Comparison of ENCODE assay signal across 9 mouse cellular contexts in genomic region chr17:87478569-87478968, GRCm38 (mm10). TPM values are rescaled to one million over a fixed set of nuclear protein-coding genes. Genes with fewer than 3 reads are reported as not detected.
DNase-seq lines count a peak whose midpoint lies in the region; ATAC-seq lines count a peak whose summit lies in the region.
"Had no signal": no experiment of that assay in that cellular context is flagged by ENCODE, and none has a peak within 500 bp of the region (broad histone marks: within the 10 kb centered on the region; RNA-seq: fewer than 3 reads in every experiment).

No protein-coding gene starts in this region.

- H3K27ac ChIP-seq in forebrain, embryonic 12.5 days: 0 out of 2 replicates have a peak overlapping the region, but pooled peaks have one; percentile 26
- H3K27ac ChIP-seq in forebrain, embryonic 10.5 days: no peak overlapping the region
- H3K27ac ChIP-seq in lung, embryonic 16.5 days (ENCODE audit: low read length): peak overlapping the region; percentile 21; the same call in 1 of the 2 replicates
- peak overlapping the region; percentile 66 for H3K27ac ChIP-seq in neural tube, embryonic 13.5 days (replicated peaks)
- no peak overlapping the region for H3K27ac ChIP-seq in kidney, embryonic 14.5 days (ENCODE audit: low read depth, low read length)

- H3K4me2 ChIP-seq in forebrain, embryonic 12.5 days: no peak overlapping the region
- no peak overlapping the region for H3K4me2 ChIP-seq in lung, embryonic 16.5 days (ENCODE audit: low read depth, low read length)
- no peak overlapping the region for H3K4me2 ChIP-seq in neural tube, embryonic 13.5 days
- H3K4me2 ChIP-seq in kidney, embryonic 14.5 days (replicated peaks; ENCODE audit: low read depth, low read length): no peak overlapping the region

- DNase-seq in forebrain, embryonic 10.5 days (ENCODE audit: extremely low spot score, low spot score): no peak
- DNase-seq in lung, postnatal 36 days: no peak
- peak; percentile 32 to 53 for DNase-seq in gastrocnemius, adult 8-10 months (ENCODE audit: low spot score in 2 of 2)
- DNase-seq in thymus, postnatal 0 days (ENCODE audit: low spot score): no peak

- no peak; the same call in 1 of the 2 replicates for ATAC-seq in forebrain, embryonic 12.5 days (ENCODE audit: low FRiP score)
- peak; percentile 55 for ATAC-seq in lung, embryonic 16.5 days (ENCODE audit: low read depth)
- ATAC-seq in neural tube, embryonic 13.5 days (ENCODE audit: low read depth): peak; percentile 52; the same call in 1 of the 2 replicates
- ATAC-seq in kidney, embryonic 14.5 days (ENCODE audit: low FRiP score, low TSS enrichment): no peak

- H3K9ac ChIP-seq in forebrain, embryonic 12.5 days: no peak overlapping the region
- H3K9ac ChIP-seq in lung, embryonic 16.5 days (ENCODE audit: low read length): no peak overlapping the region
- no peak overlapping the region for H3K9ac ChIP-seq in neural tube, embryonic 13.5 days
- no peak overlapping the region for H3K9ac ChIP-seq in kidney, embryonic 14.5 days (ENCODE audit: low read depth, low read length)

- peaks cover 17% of the 10 kb centered on the region for H3K4me1 ChIP-seq in forebrain, embryonic 12.5 days
- peaks cover 17% of the 10 kb centered on the region for H3K4me1 ChIP-seq in forebrain, embryonic 10.5 days
- H3K4me1 ChIP-seq in lung, embryonic 16.5 days (replicated peaks; ENCODE audit: control insufficient read depth, insufficient read depth, low read length): peaks cover 28% of the 10 kb centered on the region
- peaks cover 37% of the 10 kb centered on the region for H3K4me1 ChIP-seq in neural tube, embryonic 13.5 days (replicated peaks)
- peaks cover 14% of the 10 kb centered on the region for H3K4me1 ChIP-seq in kidney, embryonic 14.5 days (ENCODE audit: control insufficient read depth, insufficient read depth, low read length)

- H3K36me3 ChIP-seq in forebrain, embryonic 12.5 days (replicated peaks): no peaks in the 10 kb centered on the region
- no peaks in the 10 kb centered on the region for H3K36me3 ChIP-seq in forebrain, embryonic 10.5 days (replicated peaks)
- no peaks in the 10 kb centered on the region for H3K36me3 ChIP-seq in lung, embryonic 16.5 days (ENCODE audit: control insufficient read depth, insufficient read depth, low read length)
- no peaks in the 10 kb centered on the region for H3K36me3 ChIP-seq in neural tube, embryonic 13.5 days
- H3K36me3 ChIP-seq in kidney, embryonic 14.5 days (ENCODE audit: control insufficient read depth, insufficient read depth, low read length): no peaks in the 10 kb centered on the region

- peaks cover 13% of the 10 kb centered on the region for H3K27me3 ChIP-seq in forebrain, embryonic 12.5 days
- peaks cover 26% of the 10 kb centered on the region for H3K27me3 ChIP-seq in forebrain, embryonic 10.5 days (ENCODE audit: poor library complexity, severe bottlenecking)
- H3K27me3 ChIP-seq in lung, embryonic 16.5 days (ENCODE audit: control insufficient read depth, insufficient read depth, low read depth, low read length): no peaks in the 10 kb centered on the region
- 0 out of 2 replicates have a peak, but pooled peaks cover 2% of the 10 kb centered on the region for H3K27me3 ChIP-seq in neural tube, embryonic 13.5 days
- no peaks in the 10 kb centered on the region for H3K27me3 ChIP-seq in kidney, embryonic 14.5 days (ENCODE audit: control insufficient read depth, insufficient read depth, low read length)

- no peak overlapping the region for H3K4me3 ChIP-seq in forebrain, embryonic 12.5 days (replicated peaks)
- H3K4me3 ChIP-seq in forebrain, embryonic 10.5 days: no peak overlapping the region
- no peak overlapping the region for H3K4me3 ChIP-seq in lung, embryonic 16.5 days (ENCODE audit: low read length)
- H3K4me3 ChIP-seq in neural tube, embryonic 13.5 days: no peak overlapping the region
- H3K4me3 ChIP-seq in kidney, embryonic 14.5 days (ENCODE audit: low read length): no peak overlapping the region

- 77% methylated on average over 9 of the region's 9 CpGs for WGBS in forebrain, embryonic 12.5 days
- 82% methylated on average over 9 of the region's 9 CpGs for WGBS in forebrain, embryonic 10.5 days
- 66% methylated on average over 9 of the region's 9 CpGs for WGBS in lung, embryonic 16.5 days
- 45% methylated on average over 9 of the region's 9 CpGs for WGBS in neural tube, embryonic 13.5 days
- 78% methylated on average over 9 of the region's 9 CpGs for WGBS in kidney, embryonic 14.5 days

- H3K9me3 ChIP-seq in forebrain, embryonic 12.5 days: no peaks in the 10 kb centered on the region
- no peaks in the 10 kb centered on the region for H3K9me3 ChIP-seq in forebrain, embryonic 10.5 days
- H3K9me3 ChIP-seq in lung, embryonic 16.5 days (ENCODE audit: control insufficient read depth, low read length): no peaks in the 10 kb centered on the region
- no peaks in the 10 kb centered on the region for H3K9me3 ChIP-seq in neural tube, embryonic 13.5 days
- no peaks in the 10 kb centered on the region for H3K9me3 ChIP-seq in kidney, embryonic 14.5 days (ENCODE audit: control insufficient read depth, low read length)

RNA-seq across cellular contexts. Expression of gene Calm2, which starts 31.8 kb away (rescaled TPM):
- 1,267 and 1,277 TPM in 2 replicates for polyA plus RNA-seq in forebrain, embryonic 12.5 days (2016; fragmentation: Nextera tagmentation; extraction: Ambion mirVana)
- polyA plus RNA-seq in forebrain, embryonic 10.5 days (2016; fragmentation: Nextera tagmentation; extraction: Ambion mirVana): 1,161 and 1,233 TPM in 2 replicates
- polyA plus RNA-seq in lung, embryonic 16.5 days (2015; fragmentation: Nextera tagmentation; extraction: Ambion mirVana): 1,010 and 1,035 TPM in 2 replicates
- 100 to 1,000 TPM; 155 to 194 (median 178) TPM for total RNA-seq in gastrocnemius, adult 8-10 months (2022)
- 2,810 and 2,954 TPM in 2 replicates for polyA plus RNA-seq in neural tube, embryonic 13.5 days (2015; fragmentation: Nextera tagmentation; extraction: Ambion mirVana)
- 1,015 and 1,361 TPM in 2 replicates for polyA plus RNA-seq in kidney, embryonic 14.5 days (2014; fragmentation: Nextera tagmentation; extraction: Ambion mirVana)
- 943 and 956 TPM in 2 replicates for polyA plus RNA-seq in thymus, postnatal 0 days (2015; fragmentation: Nextera tagmentation; extraction: Ambion mirVana)

RNA-seq across cellular contexts. Expression of gene Stpg4, which starts 51.0 kb away (rescaled TPM):
- polyA plus RNA-seq in forebrain, embryonic 12.5 days (2016; fragmentation: Nextera tagmentation; extraction: Ambion mirVana): not detected in 2 replicates
- polyA plus RNA-seq in forebrain, embryonic 10.5 days (2016; fragmentation: Nextera tagmentation; extraction: Ambion mirVana): not detected in 2 replicates
- not detected in 2 replicates for polyA plus RNA-seq in lung, embryonic 16.5 days (2015; fragmentation: Nextera tagmentation; extraction: Ambion mirVana)
- not detected for total RNA-seq in gastrocnemius, adult 8-10 months (2022)
- 0.78 TPM in 1 of 2 replicates, not detected in the other for polyA plus RNA-seq in neural tube, embryonic 13.5 days (2015; fragmentation: Nextera tagmentation; extraction: Ambion mirVana)
- 0.51 TPM in 1 of 2 replicates, not detected in the other for polyA plus RNA-seq in kidney, embryonic 14.5 days (2014; fragmentation: Nextera tagmentation; extraction: Ambion mirVana)
- polyA plus RNA-seq in thymus, postnatal 0 days (2015; fragmentation: Nextera tagmentation; extraction: Ambion mirVana): 0.23 TPM in 2 replicates
- polyA plus RNA-seq: C2C12 had no signal

Comparison
In these comparisons a context has a peak if more than half of its experiments do, and no peak if none do; other contexts are left out.
1. H3K27ac ChIP-seq: peak in forebrain, embryonic 12.5 days (single experiment), lung, embryonic 16.5 days (single experiment) and neural tube, embryonic 13.5 days (single experiment); none in forebrain, embryonic 10.5 days (single experiment) and kidney, embryonic 14.5 days (single experiment).
2. ATAC-seq: peak in lung, embryonic 16.5 days (single experiment) and neural tube, embryonic 13.5 days (single experiment); none in forebrain, embryonic 12.5 days (single experiment) and kidney, embryonic 14.5 days (single experiment).
3. DNase-seq: peak in gastrocnemius, adult 8-10 months (2 of 2); none in forebrain, embryonic 10.5 days (single experiment), lung, postnatal 36 days (single experiment) and thymus, postnatal 0 days (single experiment).